Mouse (Mus musculus): ENCODE measurements around the gene Pcdh18. TPM values are rescaled to one million over a fixed set of nuclear protein-coding genes. Genes with fewer than 3 reads are reported as not detected.
A peak's percentile ranks its signal among the peaks of the same experiment; 100 is the strongest.

Pcdh18 gene
- polyA plus RNA-seq, 1 experiment from 2014 or later = 58.6 TPM

GRCm38 (mm10) chr3:49749491-49750284 is 7.4 kb downstream of the Pcdh18 start:
- H3K36me3 ChIP-seq (replicated peaks) = peaks cover 81% of the 10 kb centered on the region
- no peaks in the 10 kb centered on the region for H3K27me3 ChIP-seq
- WGBS = 75% methylated on average over 8 of the region's 8 CpGs
- peaks cover 39% of the 10 kb centered on the region for H3K4me1 ChIP-seq
- no peaks in the 10 kb centered on the region for H3K9me3 ChIP-seq
- H3K27ac ChIP-seq = no peak overlapping the region
- H3K9ac ChIP-seq = no peak overlapping the region
- H3K4me2 ChIP-seq = no peak overlapping the region
- ATAC-seq (ENCODE audit: low FRiP score) = no peak
- H3K4me3 ChIP-seq (replicated peaks) = no peak overlapping the region

GRCm38 (mm10) chr3:49748054-49748453 is 9.1 kb downstream of the Pcdh18 start:
- peaks cover 25% of the 10 kb centered on the region for H3K4me1 ChIP-seq
- ATAC-seq (ENCODE audit: low FRiP score) = no peak
- no peaks in the 10 kb centered on the region for H3K9me3 ChIP-seq
- WGBS = 94% methylated on average over 1 of the region's 1 CpGs
- H3K36me3 ChIP-seq (replicated peaks) = peaks cover 81% of the 10 kb centered on the region
- no peak overlapping the region for H3K9ac ChIP-seq
- H3K27me3 ChIP-seq = no peaks in the 10 kb centered on the region
- H3K27ac ChIP-seq = no peak overlapping the region
- no peak overlapping the region for H3K4me2 ChIP-seq
- H3K4me3 ChIP-seq (replicated peaks) = no peak overlapping the region

GRCm38 (mm10) chr3:49739061-49739460 is 18.1 kb downstream of the Pcdh18 start:
- H3K9me3 ChIP-seq = no peaks in the 10 kb centered on the region
- 72% methylated on average over 2 of the region's 2 CpGs for WGBS
- H3K4me3 ChIP-seq (replicated peaks) = no peak overlapping the region
- H3K27ac ChIP-seq = no peak overlapping the region
- no peak overlapping the region for H3K4me2 ChIP-seq
- no peaks in the 10 kb centered on the region for H3K4me1 ChIP-seq
- no peaks in the 10 kb centered on the region for H3K27me3 ChIP-seq
- ATAC-seq (ENCODE audit: low FRiP score) = no peak
- H3K9ac ChIP-seq = no peak overlapping the region
- H3K36me3 ChIP-seq (replicated peaks) = peaks cover 9% of the 10 kb centered on the region; the same call in 1 of the 2 replicates

GRCm38 (mm10) chr3:49738531-49738930 is 18.6 kb downstream of the Pcdh18 start:
- Histone ChIP-seq H3K4me1 (no peaks in the 10 kb centered on the region), H3K27me3 (no peaks in the 10 kb centered on the region), H3K9ac (no peak overlapping the region), H3K36me3 (replicated peaks) (peaks cover 6% of the 10 kb centered on the region; the same call in 1 of the 2 replicates), H3K4me3 (replicated peaks) (no peak overlapping the region), H3K27ac (no peak overlapping the region), H3K9me3 (no peaks in the 10 kb centered on the region), H3K4me2 (no peak overlapping the region)
- ATAC-seq (ENCODE audit: low FRiP score) = no peak

- peak; percentile 60; the same call in 1 of the 2 replicates for ATAC-seq (ENCODE audit: low FRiP score)
- no peak overlapping the region for H3K4me3 ChIP-seq (replicated peaks)
- H3K9me3 ChIP-seq = no peaks in the 10 kb centered on the region
- no peak overlapping the region for H3K27ac ChIP-seq
- no peak overlapping the region for H3K9ac ChIP-seq
- H3K36me3 ChIP-seq (replicated peaks) = no peaks in the 10 kb centered on the region
- peaks cover 5% of the 10 kb centered on the region; the same call in 1 of the 2 replicates for H3K4me1 ChIP-seq
- no peak overlapping the region for H3K4me2 ChIP-seq
- 14% methylated on average over 2 of the region's 2 CpGs for WGBS
- H3K27me3 ChIP-seq = no peaks in the 10 kb centered on the region
Measured at GRCm38 (mm10) chr3:49706503-49706902, 50.6 kb downstream of the Pcdh18 start.

- Histone ChIP-seq H3K27me3 (no peaks in the 10 kb centered on the region), H3K4me1 (peaks cover 6% of the 10 kb centered on the region; the same call in 1 of the 2 replicates), H3K9me3 (no peaks in the 10 kb centered on the region), H3K9ac (no peak overlapping the region), H3K4me3 (replicated peaks) (no peak overlapping the region), H3K27ac (no peak overlapping the region), H3K36me3 (replicated peaks) (no peaks in the 10 kb centered on the region), H3K4me2 (no peak overlapping the region)
- no peak for ATAC-seq (ENCODE audit: low FRiP score)
- WGBS = 10% methylated on average over 2 of the region's 2 CpGs
Measured at GRCm38 (mm10) chr3:49699951-49700350, 57.2 kb downstream of the Pcdh18 start.
